Mouse (Mus musculus) heart, embryonic 14.5 days (tissue): ENCODE results near the gene Ina. TPM values are rescaled to one million over a fixed set of nuclear protein-coding genes. Genes with fewer than 3 reads are reported as not detected.

Experiments
- ATAC-seq: fragments of 200-750 bp; cut with Nextera tagmentation; 2 replicates; pipeline ENCODE4 v1.8.0; 2017; ENCODE audit warnings: low read depth, moderate TSS enrichment; ENCODE audit not compliant: insufficient number of reproducible peaks, insufficient read depth, low FRiP score
- H3K27ac ChIP-seq, 2 experiments: fragments of 200-500 bp in 1 of 2; fragments of 300-500 bp in 1 of 2; sonication (generic) in 1 of 2; replicated peaks in 1 of 2; 2 replicates each; pipeline ENCODE4 v1.5.1; 2012 to 2014; ENCODE audit warnings: low read depth in 2 of 2, low read length in 2 of 2, control low read depth in 1 of 2, mild to moderate bottlenecking in 1 of 2, mixed read lengths in 1 of 2; ENCODE audit not compliant: control insufficient read depth in 1 of 2, insufficient read depth in 1 of 2
- H3K27me3 ChIP-seq: fragments of 300-500 bp; sonication (generic); 2 replicates; pipeline ENCODE4 v1.6.1; 2014; ENCODE audit warnings: mild to moderate bottlenecking, low read length, control low read depth; ENCODE audit not compliant: control insufficient read depth, insufficient read depth
- H3K36me3 ChIP-seq: fragments of 300-500 bp; sonication (generic); 2 replicates; pipeline ENCODE4 v1.6.1; 2014; ENCODE audit warnings: mild to moderate bottlenecking, control low read depth, low read length, mixed read lengths; ENCODE audit not compliant: control insufficient read depth, insufficient read depth
- H3K4me1 ChIP-seq, 2 experiments: fragments of 200-500 bp in 1 of 2; fragments of 300-500 bp in 1 of 2; sonication (generic) in 1 of 2; 2 replicates each; pipeline ENCODE4 v1.6.1; 2012 to 2014; ENCODE audit warnings: low read length in 2 of 2, control low read depth in 1 of 2, mixed read lengths in 1 of 2; ENCODE audit not compliant: control insufficient read depth in 2 of 2, insufficient read depth in 2 of 2
- H3K4me2 ChIP-seq: fragments of 300-500 bp; sonication (generic); 2 replicates; pipeline ENCODE4 v1.6.1; 2014; ENCODE audit warnings: mild to moderate bottlenecking, low read length
- H3K4me3 ChIP-seq, 2 experiments: fragments of 200-500 bp in 1 of 2; fragments of 300-500 bp in 1 of 2; sonication (generic) in 1 of 2; 2 replicates each; pipeline ENCODE4 v1.5.1; 2012 to 2014; ENCODE audit warnings: low read length in 2 of 2, mild to moderate bottlenecking in 2 of 2, control low read depth in 1 of 2, low read depth in 1 of 2, moderate library complexity in 1 of 2; ENCODE audit not compliant: control insufficient read depth in 1 of 2, insufficient read depth in 1 of 2
- H3K9ac ChIP-seq: fragments of 300-500 bp; sonication (generic); 2 replicates; pipeline ENCODE4 v1.6.1; 2014; ENCODE audit warnings: mild to moderate bottlenecking, low read length
- H3K9me3 ChIP-seq: fragments of 300-500 bp; sonication (generic); 2 replicates; pipeline ENCODE4 v1.6.1; 2016; ENCODE audit warnings: low read length, control low read depth; ENCODE audit not compliant: control insufficient read depth
- WGBS: fragments of 180-500 bp; shearing (Covaris S2); extraction: QIAGEN DNeasy Blood & Tissue Kit; methylation state at CpG from one replicate; pipeline ENCODE4 v1.1.7; 2014; 5-methylcytosine and 5-hydroxymethylcytosine counted together
- polyA plus RNA-seq: library from polyadenylated mRNA; unstranded; fragments of >200 nt; fragmentation: Nextera tagmentation; extraction: Ambion mirVana; gene quantifications from 2 replicates; pipeline ENCODE4 v1.2.1, GENCODE M21; 2014

Gene Ina
- polyA plus RNA-seq, 1 experiment from 2014 or later: 0.30 TPM

GRCm38 (mm10) chr19:47047236-47047833 lies 32.8 kb downstream of the Ina start:
- Histone ChIP-seq H3K27ac (no peak overlapping the region), H3K4me1 (peaks cover 4 to 10% of the 10 kb centered on the region in 2 experiments; a peak in 3 of 4 replicates), H3K27me3 (no peaks in the 10 kb centered on the region), H3K4me2 (no peak overlapping the region), H3K36me3 (peaks cover 37% of the 10 kb centered on the region), H3K9ac (no peak overlapping the region), H3K9me3 (no peaks in the 10 kb centered on the region), H3K4me3 (no peak overlapping the region)
- ATAC-seq: no peak
- 80% methylated on average over 13 of the region's 13 CpGs for WGBS

GRCm38 (mm10) chr19:47049061-47049460 lies 34.6 kb downstream of the Ina start:
- ATAC-seq: no peak
- H3K4me2 ChIP-seq: peak overlapping the region; percentile 82

GRCm38 (mm10) chr19:47049840-47050239 lies 35.3 kb downstream of the Ina start:
- H3K9ac ChIP-seq: peak overlapping the region; percentile 88
- H3K4me1 ChIP-seq: peaks cover 4 to 10% of the 10 kb centered on the region in 2 experiments; a peak in 3 of 4 replicates
- ATAC-seq: no peak
- peak overlapping the region in 1 of 2 experiments; percentile 81; a peak in 1 of 4 replicates for H3K27ac ChIP-seq
- H3K27me3 ChIP-seq: no peaks in the 10 kb centered on the region
- H3K9me3 ChIP-seq: no peaks in the 10 kb centered on the region
- H3K4me2 ChIP-seq: peak overlapping the region; percentile 82
- H3K36me3 ChIP-seq: peaks cover 33% of the 10 kb centered on the region
- peak overlapping the region; percentile 93 to 95 for H3K4me3 ChIP-seq
- 7% methylated on average over 7 of the region's 7 CpGs for WGBS

More at GRCm38 (mm10) chr19:47049061-47049460, 34.6 kb downstream of the Ina start:
- H3K4me3 ChIP-seq: no peak overlapping the region
- WGBS: 60% methylated on average over 4 of the region's 4 CpGs
- peaks cover 33% of the 10 kb centered on the region for H3K36me3 ChIP-seq
- H3K4me1 ChIP-seq: peaks cover 4 to 10% of the 10 kb centered on the region in 2 experiments; a peak in 3 of 4 replicates
- no peaks in the 10 kb centered on the region for H3K27me3 ChIP-seq
- H3K9ac ChIP-seq: peak overlapping the region; percentile 38; the same call in 1 of the 2 replicates
- no peak overlapping the region for H3K27ac ChIP-seq
- no peaks in the 10 kb centered on the region for H3K9me3 ChIP-seq

GRCm38 (mm10) chr19:47050271-47051032 lies 36.0 kb downstream of the Ina start, which contains the start of gene Pcgf6:
Gene Pcgf6 (minus strand): TSS chr19:47050906.
- under 1% methylated on average over 75 of the region's 75 CpGs for WGBS
- H3K4me2 ChIP-seq: peak within 1 kb of the TSS; percentile 82
- H3K27me3 ChIP-seq: no peaks in the 10 kb centered on the region
- H3K36me3 ChIP-seq: peaks cover 28% of the 10 kb centered on the region
- H3K9ac ChIP-seq: peak within 1 kb of the TSS; percentile 88
- peak within 1 kb of the TSS; percentile 93 to 95 for H3K4me3 ChIP-seq
- peaks cover 4 to 10% of the 10 kb centered on the region in 2 experiments; a peak in 3 of 4 replicates for H3K4me1 ChIP-seq
- H3K9me3 ChIP-seq: no peaks in the 10 kb centered on the region
- H3K27ac ChIP-seq: peak within 1 kb of the TSS; percentile 75 to 81
- peak; percentile 71 for ATAC-seq

DNA sequence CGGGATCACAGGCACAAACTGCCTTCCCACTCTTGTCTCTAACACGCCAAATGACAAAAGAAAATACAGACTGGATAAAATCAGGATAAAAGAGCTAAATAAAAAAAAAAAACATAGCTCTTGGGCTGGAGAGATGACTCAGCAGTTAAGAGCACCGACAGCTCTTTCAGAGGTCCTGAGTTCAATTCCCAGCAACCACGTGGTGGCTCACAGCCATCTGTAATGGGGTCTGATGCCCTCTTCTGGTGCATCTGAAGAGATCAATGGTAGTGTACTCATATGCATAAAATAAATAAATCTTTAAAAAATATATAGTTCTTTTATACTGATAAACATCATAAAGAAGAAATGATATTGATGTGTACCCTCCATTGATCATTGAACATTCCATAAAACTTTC lies 38.4 kb downstream of the Ina start:
- no peaks in the 10 kb centered on the region for H3K9me3 ChIP-seq
- ATAC-seq: no peak
- no peak overlapping the region for H3K4me3 ChIP-seq
- no peak overlapping the region for H3K9ac ChIP-seq
- H3K27me3 ChIP-seq: no peaks in the 10 kb centered on the region
- no peak overlapping the region for H3K4me2 ChIP-seq
- peaks cover 4 to 10% of the 10 kb centered on the region in 2 experiments; a peak in 3 of 4 replicates for H3K4me1 ChIP-seq
- 78% methylated on average over 4 of the region's 4 CpGs for WGBS
- peaks cover 4% of the 10 kb centered on the region for H3K36me3 ChIP-seq
- H3K27ac ChIP-seq: no peak overlapping the region

DNA sequence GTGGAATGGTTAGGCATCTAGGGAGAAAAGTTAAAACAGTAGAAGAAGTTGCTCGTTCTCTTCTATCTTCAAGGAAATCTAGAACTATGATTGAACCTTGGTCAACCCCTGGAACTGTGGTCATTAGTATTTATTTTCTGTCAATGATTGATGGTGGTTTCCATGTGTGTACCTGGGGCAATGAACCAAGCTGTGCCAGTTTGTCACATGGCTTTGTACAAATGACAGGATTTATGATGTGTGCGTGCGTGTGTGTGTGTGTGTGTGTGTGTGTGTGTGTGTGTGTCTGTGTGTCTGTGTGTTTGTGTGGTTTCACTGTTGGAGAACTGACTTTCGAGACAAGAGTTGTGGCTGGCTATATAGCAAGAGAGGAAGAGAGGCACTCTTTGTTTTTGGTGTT lies 39.0 kb downstream of the Ina start:
- H3K4me2 ChIP-seq: no peak overlapping the region
- peaks cover 4 to 10% of the 10 kb centered on the region in 2 experiments; a peak in 3 of 4 replicates for H3K4me1 ChIP-seq
- H3K4me3 ChIP-seq: no peak overlapping the region
- no peaks in the 10 kb centered on the region for H3K9me3 ChIP-seq
- H3K9ac ChIP-seq: no peak overlapping the region
- WGBS: 88% methylated on average over 4 of the region's 4 CpGs
- no peak overlapping the region for H3K27ac ChIP-seq
- no peak for ATAC-seq
- H3K36me3 ChIP-seq: no peaks in the 10 kb centered on the region
- H3K27me3 ChIP-seq: no peaks in the 10 kb centered on the region

GRCm38 (mm10) chr19:47057684-47058083 lies 43.2 kb downstream of the Ina start:
- no peak overlapping the region for H3K4me2 ChIP-seq
- WGBS: 64% methylated on average over 1 of the region's 1 CpGs
- no peak for ATAC-seq
- no peak overlapping the region for H3K4me3 ChIP-seq
- no peak overlapping the region for H3K27ac ChIP-seq
- H3K4me1 ChIP-seq: no peaks in the 10 kb centered on the region
- no peaks in the 10 kb centered on the region for H3K9me3 ChIP-seq
- no peaks in the 10 kb centered on the region for H3K36me3 ChIP-seq
- no peaks in the 10 kb centered on the region for H3K27me3 ChIP-seq
- no peak overlapping the region for H3K9ac ChIP-seq
